Mouse (Mus musculus) megakaryocyte, embryonic 14.5 days (primary cell): ENCODE measurements at regions not wholly inside any gene's neighbourhood (a gene's known extent, or its start where the extent isn't known, plus 50 kb on each side); places are given as distances from the start of the nearest gene placed in this dataset.

Source experiments
- FLI1 ChIP-seq: IDR thresholded peaks from 2 replicates; pipeline ENCODE4 v1.6.1; 2012; ENCODE audit warnings: low read length, inconsistent platforms, mixed read lengths
- GATA1 ChIP-seq: IDR thresholded peaks from 3 replicates; pipeline ENCODE4 v1.6.1; 2012; ENCODE audit warnings: mixed read lengths, low read length, inconsistent platforms, borderline replicate concordance

DNA sequence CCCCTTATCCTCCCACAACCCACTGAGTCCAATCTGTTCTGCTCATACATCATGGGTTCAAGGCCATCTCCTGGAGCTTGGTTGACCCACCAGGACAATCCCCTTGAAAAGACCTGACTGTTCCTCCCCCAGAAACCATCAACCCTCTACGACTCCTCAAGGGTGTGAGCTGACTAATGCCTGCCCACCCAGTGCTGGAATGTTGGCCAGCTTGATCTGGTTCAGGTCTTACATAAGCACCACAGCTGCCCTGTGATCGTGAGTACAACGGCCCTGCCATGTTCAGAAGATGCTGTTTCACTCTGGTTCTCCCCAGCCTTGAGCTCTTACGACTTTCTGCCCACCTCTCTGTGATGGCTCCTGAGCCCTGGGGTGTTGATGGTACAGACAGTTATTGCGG, 145.9 kb downstream of the Kdr start:
- TF ChIP-seq FLI1 (no peak), GATA1 (no peak)
